Mouse (Mus musculus) limb, embryonic 12.5 days (tissue): ENCODE data around the gene Runx2. TPM values are rescaled to one million over a fixed set of nuclear protein-coding genes. Genes with fewer than 3 reads are reported as not detected.

ENCODE experiments used
- ATAC-seq: fragments of 200-750 bp; cut with Nextera tagmentation; 2 replicates; pipeline ENCODE4 v1.8.0; 2017; ENCODE audit warnings: low read depth, moderate TSS enrichment; ENCODE audit not compliant: insufficient number of reproducible peaks, insufficient read depth, low FRiP score, low TSS enrichment
- H3K27ac ChIP-seq: fragments of 300-500 bp; sonication (generic); 2 replicates; pipeline ENCODE4 v1.5.1; 2016; ENCODE audit warnings: mild to moderate bottlenecking, moderate library complexity
- H3K27me3 ChIP-seq: fragments of 300-500 bp; sonication (generic); 2 replicates; pipeline ENCODE4 v1.6.1; 2016; ENCODE audit warnings: mild to moderate bottlenecking, moderate library complexity
- H3K36me3 ChIP-seq: fragments of 300-500 bp; sonication (generic); 2 replicates; pipeline ENCODE4 v1.6.1; 2016; ENCODE audit warnings: mild to moderate bottlenecking, moderate library complexity
- H3K4me1 ChIP-seq: fragments of 300-500 bp; sonication (generic); replicated peaks from 2 replicates; pipeline ENCODE4 v1.6.1; 2016
- H3K4me2 ChIP-seq: fragments of 300-500 bp; sonication (generic); 2 replicates; pipeline ENCODE4 v1.6.1; 2016; ENCODE audit warnings: mild to moderate bottlenecking, moderate library complexity
- H3K4me3 ChIP-seq: fragments of 300-500 bp; sonication (generic); replicated peaks from 2 replicates; pipeline ENCODE4 v1.5.1; 2016; ENCODE audit warnings: mild to moderate bottlenecking
- H3K9ac ChIP-seq: fragments of 300-500 bp; sonication (generic); replicated peaks from 2 replicates; pipeline ENCODE4 v1.6.1; 2016; ENCODE audit warnings: mild to moderate bottlenecking, moderate library complexity
- H3K9me3 ChIP-seq: fragments of 300-500 bp; sonication (generic); 2 replicates; pipeline ENCODE4 v1.6.1; 2016; ENCODE audit warnings: mild to moderate bottlenecking, moderate library complexity
- WGBS: fragments of 180-500 bp; shearing (Covaris S2); methylation state at CpG from one replicate; pipeline ENCODE4 v1.1.7; 2016; 5-methylcytosine and 5-hydroxymethylcytosine counted together
- polyA plus RNA-seq: library from polyadenylated mRNA; unstranded; fragments of >200 nt; fragmentation: Nextera tagmentation; extraction: Ambion mirVana; gene quantifications from 2 replicates; pipeline ENCODE4 v1.2.1, GENCODE M21; 2016

The Runx2 gene
- polyA plus RNA-seq, 1 experiment from 2014 or later, result 8.3 TPM

- Histone ChIP-seq H3K27ac (no peak overlapping the region), H3K36me3 (no peaks in the 10 kb centered on the region), H3K4me2 (no peak overlapping the region), H3K4me1 (peaks cover 27% of the 10 kb centered on the region), H3K4me3 (no peak overlapping the region), H3K9ac (no peak overlapping the region), H3K27me3 (peaks cover 19% of the 10 kb centered on the region), H3K9me3 (no peaks in the 10 kb centered on the region)
- ATAC-seq, result no peak
- 93% methylated on average over 8 of the region's 8 CpGs for WGBS
Measured at GRCm38 (mm10) chr17:44607383-44607782, 207.2 kb downstream of the Runx2 start.

GRCm38 (mm10) chr17:44606245-44606644 lies 208.4 kb downstream of the Runx2 start:
- H3K4me3 ChIP-seq, result no peak overlapping the region
- peaks cover 30% of the 10 kb centered on the region for H3K4me1 ChIP-seq
- H3K27ac ChIP-seq, result no peak overlapping the region
- H3K9ac ChIP-seq, result no peak overlapping the region
- no peak for ATAC-seq
- 87% methylated on average over 7 of the region's 7 CpGs for WGBS
- no peak overlapping the region for H3K4me2 ChIP-seq
- H3K9me3 ChIP-seq, result no peaks in the 10 kb centered on the region
- H3K36me3 ChIP-seq, result no peaks in the 10 kb centered on the region
- H3K27me3 ChIP-seq, result peaks cover 17% of the 10 kb centered on the region

DNA sequence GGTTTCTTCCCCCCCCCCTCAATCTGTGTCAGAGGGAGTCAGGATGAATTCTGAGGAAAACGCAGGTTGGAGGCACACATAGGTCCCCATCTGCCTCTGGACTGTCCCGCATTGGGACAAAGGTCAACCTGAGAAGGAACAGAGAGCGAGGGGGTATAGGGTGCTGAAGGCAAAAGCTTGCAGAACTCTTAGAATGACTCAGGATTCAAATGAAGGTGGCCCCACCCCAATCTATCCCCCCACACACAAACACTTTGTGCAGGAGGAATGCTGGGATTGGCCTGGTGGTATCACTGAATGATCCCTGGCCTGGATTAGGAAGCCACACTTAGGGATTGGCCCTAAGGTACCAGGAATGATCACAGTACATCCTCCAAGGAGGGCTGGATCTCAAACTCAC lies 208.8 kb downstream of the Runx2 start:
- Histone ChIP-seq H3K4me1 (peaks cover 30% of the 10 kb centered on the region), H3K9me3 (no peaks in the 10 kb centered on the region), H3K27ac (no peak overlapping the region), H3K4me2 (no peak overlapping the region), H3K27me3 (peaks cover 20% of the 10 kb centered on the region), H3K36me3 (no peaks in the 10 kb centered on the region), H3K9ac (no peak overlapping the region), H3K4me3 (no peak overlapping the region)
- WGBS, result 90% methylated on average over 3 of the region's 3 CpGs
- ATAC-seq, result no peak

GRCm38 (mm10) chr17:44603170-44603569 lies 211.4 kb downstream of the Runx2 start:
- no peak overlapping the region for H3K9ac ChIP-seq
- no peak overlapping the region for H3K4me2 ChIP-seq
- peaks cover 32% of the 10 kb centered on the region for H3K4me1 ChIP-seq
- ATAC-seq, result no peak
- H3K36me3 ChIP-seq, result no peaks in the 10 kb centered on the region
- H3K27ac ChIP-seq, result no peak overlapping the region
- no peak overlapping the region for H3K4me3 ChIP-seq
- no peaks in the 10 kb centered on the region for H3K9me3 ChIP-seq
- peaks cover 7% of the 10 kb centered on the region for H3K27me3 ChIP-seq
- WGBS, result 66% methylated on average over 4 of the region's 4 CpGs

DNA sequence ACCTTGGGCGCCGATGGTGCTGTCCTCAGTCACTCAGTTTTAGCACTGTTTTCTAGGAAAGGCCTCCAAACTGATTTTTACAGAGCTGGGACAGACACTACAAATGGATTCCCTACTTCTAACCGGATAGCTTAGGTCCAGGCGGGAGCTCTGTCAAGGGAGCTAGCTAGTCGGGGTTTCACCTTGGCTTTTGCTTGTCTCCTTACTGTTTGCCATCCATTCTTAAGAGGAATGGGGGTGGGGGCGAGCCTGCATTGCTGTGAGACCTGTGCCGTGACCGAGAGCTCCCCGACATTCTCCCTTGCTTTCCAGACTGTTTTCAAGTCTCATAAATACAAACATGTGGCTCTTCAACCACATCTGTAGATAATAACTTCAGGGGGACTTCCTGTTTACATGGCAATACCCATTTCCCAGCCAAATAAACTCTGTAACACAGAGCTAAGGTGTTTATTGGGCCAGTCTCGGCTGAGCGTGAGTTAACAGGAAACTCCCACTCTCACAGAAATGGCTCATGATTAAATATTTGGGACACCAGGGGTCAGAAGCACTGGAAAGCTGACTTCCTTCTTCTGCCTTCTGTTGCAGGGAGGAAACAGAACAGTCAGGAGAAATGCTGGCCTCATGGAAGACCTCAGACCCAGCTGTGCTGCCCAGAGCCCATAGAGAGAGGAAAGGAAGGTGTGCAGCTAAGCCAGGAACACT lies 213.1 kb downstream of the Runx2 start:
- 34% methylated on average over 11 of the region's 11 CpGs for WGBS
- peaks cover 40% of the 10 kb centered on the region for H3K4me1 ChIP-seq
- H3K4me3 ChIP-seq, result no peak overlapping the region
- no peak overlapping the region for H3K9ac ChIP-seq
- H3K27ac ChIP-seq, result peak overlapping the region; percentile 56; the same call in 1 of the 2 replicates
- no peak overlapping the region for H3K4me2 ChIP-seq
- no peaks in the 10 kb centered on the region for H3K9me3 ChIP-seq
- ATAC-seq, result no peak
- H3K36me3 ChIP-seq, result no peaks in the 10 kb centered on the region
- H3K27me3 ChIP-seq, result peaks cover 7% of the 10 kb centered on the region

- no peak overlapping the region for H3K4me3 ChIP-seq
- no peak overlapping the region for H3K27ac ChIP-seq
- peaks cover 7% of the 10 kb centered on the region for H3K27me3 ChIP-seq
- H3K4me2 ChIP-seq, result no peak overlapping the region
- ATAC-seq, result no peak
- no peaks in the 10 kb centered on the region for H3K9me3 ChIP-seq
- WGBS, result 91% methylated on average over 1 of the region's 1 CpGs
- peaks cover 38% of the 10 kb centered on the region for H3K4me1 ChIP-seq
- H3K36me3 ChIP-seq, result no peaks in the 10 kb centered on the region
- no peak overlapping the region for H3K9ac ChIP-seq
Measured at GRCm38 (mm10) chr17:44599856-44600255, 214.7 kb downstream of the Runx2 start.

GRCm38 (mm10) chr17:44599132-44599531 lies 215.5 kb downstream of the Runx2 start:
- no peak overlapping the region for H3K9ac ChIP-seq
- ATAC-seq, result no peak

DNA sequence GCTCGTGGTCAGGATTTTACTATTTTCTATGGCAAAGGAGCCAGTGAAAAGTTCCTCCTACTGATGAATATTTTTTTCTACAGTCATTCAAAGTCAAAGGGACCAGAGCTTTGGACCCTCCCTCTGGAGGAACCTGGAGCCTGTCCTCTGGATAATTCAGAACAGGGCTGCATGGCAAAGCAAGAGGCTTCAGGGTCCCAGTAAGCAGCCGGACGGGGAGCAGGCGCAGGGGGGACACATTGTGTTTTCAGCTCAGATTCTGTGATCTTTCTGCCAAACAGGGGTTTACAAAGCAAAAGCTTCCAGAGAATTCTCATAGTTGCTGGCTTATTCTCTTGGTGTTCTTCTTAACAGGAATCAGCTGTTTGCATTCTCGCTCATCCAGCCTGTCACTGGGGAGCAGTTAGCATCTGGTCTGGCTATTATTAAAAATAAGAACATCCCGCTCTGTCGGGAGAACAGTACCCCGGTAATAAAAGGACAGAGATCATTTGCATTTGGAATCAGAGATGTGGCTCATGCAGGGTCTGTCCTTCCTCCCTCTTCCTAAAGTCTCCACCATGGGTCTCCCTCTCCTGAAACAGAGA lies 216.6 kb downstream of the Runx2 start:
- H3K36me3 ChIP-seq, result no peaks in the 10 kb centered on the region
- peaks cover 7% of the 10 kb centered on the region for H3K27me3 ChIP-seq
- no peaks in the 10 kb centered on the region for H3K9me3 ChIP-seq
- WGBS, result 37% methylated on average over 8 of the region's 8 CpGs
- H3K27ac ChIP-seq, result no peak overlapping the region
- H3K9ac ChIP-seq, result no peak overlapping the region
- H3K4me2 ChIP-seq, result no peak overlapping the region
- no peak overlapping the region for H3K4me3 ChIP-seq
- no peak for ATAC-seq
- H3K4me1 ChIP-seq, result peaks cover 39% of the 10 kb centered on the region

More at GRCm38 (mm10) chr17:44599132-44599531, 215.5 kb downstream of the Runx2 start:
- peaks cover 7% of the 10 kb centered on the region for H3K27me3 ChIP-seq
- H3K9me3 ChIP-seq, result no peaks in the 10 kb centered on the region
- no peak overlapping the region for H3K4me3 ChIP-seq
- no peak overlapping the region for H3K4me2 ChIP-seq
- 98% methylated on average over 2 of the region's 2 CpGs for WGBS
- H3K27ac ChIP-seq, result no peak overlapping the region
- peaks cover 39% of the 10 kb centered on the region for H3K4me1 ChIP-seq
- H3K36me3 ChIP-seq, result no peaks in the 10 kb centered on the region

GRCm38 (mm10) chr17:44592737-44593090 lies 221.9 kb downstream of the Runx2 start:
- WGBS, result 86% methylated on average over 6 of the region's 6 CpGs
- Histone ChIP-seq H3K4me3 (no peak overlapping the region), H3K4me1 (peaks cover 32% of the 10 kb centered on the region), H3K36me3 (no peaks in the 10 kb centered on the region), H3K27me3 (peaks cover 3% of the 10 kb centered on the region; the same call in 1 of the 2 replicates), H3K9me3 (no peaks in the 10 kb centered on the region), H3K27ac (no peak overlapping the region), H3K9ac (no peak overlapping the region), H3K4me2 (no peak overlapping the region)
- ATAC-seq, result no peak

DNA sequence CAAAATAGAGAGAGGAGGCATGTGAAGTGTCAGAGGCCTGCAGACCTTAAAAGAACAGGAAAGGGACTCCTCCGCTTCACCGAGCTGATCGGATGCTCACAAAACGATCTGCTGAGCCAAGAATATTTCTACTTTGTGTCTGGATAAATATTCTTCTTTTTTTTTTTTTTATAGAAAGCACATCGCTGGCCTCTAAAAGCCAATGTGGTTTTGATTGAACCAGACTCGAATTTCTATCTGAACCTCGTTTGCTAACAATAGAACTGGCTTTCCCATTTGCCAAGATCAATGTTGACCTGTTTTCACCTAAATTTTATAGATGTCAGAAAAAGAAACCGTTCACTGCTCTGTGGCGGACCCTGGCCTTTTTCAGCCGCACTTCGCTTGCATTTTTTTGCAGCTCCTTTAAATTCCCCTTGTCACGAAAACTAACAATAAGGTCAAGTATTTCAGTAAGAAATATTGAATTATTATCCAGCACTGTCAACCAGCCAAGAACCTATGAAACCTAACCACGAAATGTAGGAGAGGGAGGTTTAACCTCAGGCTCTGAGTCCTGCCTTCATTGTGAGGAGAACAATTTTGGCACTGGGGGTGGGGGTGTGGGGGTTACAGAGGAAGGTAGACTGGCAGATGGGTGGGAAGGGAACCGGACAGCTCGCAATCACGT lies 222.4 kb downstream of the Runx2 start:
- Histone ChIP-seq H3K27me3 (no peaks in the 10 kb centered on the region; the same call in 1 of the 2 replicates), H3K36me3 (no peaks in the 10 kb centered on the region), H3K9me3 (no peaks in the 10 kb centered on the region), H3K4me1 (peaks cover 28% of the 10 kb centered on the region), H3K4me3 (no peak overlapping the region), H3K27ac (0 out of 2 replicates have a peak overlapping the region, but pooled peaks have one; percentile 12), H3K4me2 (no peak overlapping the region), H3K9ac (no peak overlapping the region)
- ATAC-seq, result no peak
- 52% methylated on average over 16 of the region's 16 CpGs for WGBS

DNA sequence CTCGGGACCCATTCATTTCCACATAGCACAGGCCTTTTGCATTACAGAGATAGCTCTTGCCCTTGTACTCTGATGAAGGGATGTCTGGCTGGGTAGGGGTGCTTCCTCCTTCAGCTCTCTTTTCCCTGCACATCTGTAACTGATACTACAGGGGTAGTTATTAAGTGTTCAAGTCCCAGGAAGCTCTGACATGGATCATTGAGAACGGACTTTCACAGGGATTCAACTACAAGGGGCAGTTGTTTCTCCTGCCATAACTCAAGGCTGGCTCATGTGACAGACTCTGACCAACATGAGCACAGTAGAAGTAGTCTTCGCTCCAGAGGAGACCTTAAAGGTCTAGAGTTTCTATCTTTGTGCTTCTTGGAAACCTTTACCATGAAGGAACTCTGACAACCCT lies 226.1 kb downstream of the Runx2 start:
- ATAC-seq, result no peak

More for the DNA sequence above, 226.1 kb downstream of the Runx2 start:
- Histone ChIP-seq H3K9me3 (no peaks in the 10 kb centered on the region), H3K36me3 (no peaks in the 10 kb centered on the region), H3K27ac (no peak overlapping the region), H3K4me3 (no peak overlapping the region), H3K4me2 (no peak overlapping the region), H3K4me1 (peaks cover 24% of the 10 kb centered on the region), H3K9ac (no peak overlapping the region), H3K27me3 (no peaks in the 10 kb centered on the region; the same call in 1 of the 2 replicates)
- WGBS, result 71% methylated on average over 3 of the region's 3 CpGs
